Mouse (Mus musculus) stomach, postnatal 0 days (tissue): ENCODE data around the gene Higd1b. TPM values are rescaled to one million over a fixed set of nuclear protein-coding genes. Genes with fewer than 3 reads are reported as not detected.

Experiments
- ATAC-seq: fragments of 200-750 bp; cut with Nextera tagmentation; 2 replicates; pipeline ENCODE4 v1.8.0; 2017; ENCODE audit not compliant: low FRiP score, low TSS enrichment
- DNase-seq: peaks from one replicate; pipeline ENCODE4 v3.0.0-alpha.2; 2016; ENCODE audit warnings: low spot score
- H3K27ac ChIP-seq: fragments of 300-500 bp; sonication (generic); replicated peaks from 2 replicates; pipeline ENCODE4 v1.5.1; 2014; ENCODE audit warnings: mild to moderate bottlenecking, control low read depth
- H3K27me3 ChIP-seq: fragments of 300-500 bp; sonication (generic); 2 replicates; pipeline ENCODE4 v1.6.1; 2014; ENCODE audit warnings: low read length; ENCODE audit not compliant: control insufficient read depth, insufficient read depth
- H3K36me3 ChIP-seq: fragments of 300-500 bp; sonication (generic); 2 replicates; pipeline ENCODE4 v1.6.1; 2014; ENCODE audit warnings: low read length, mixed read lengths; ENCODE audit not compliant: control insufficient read depth, insufficient read depth
- H3K4me1 ChIP-seq: fragments of 300-500 bp; sonication (generic); replicated peaks from 2 replicates; pipeline ENCODE4 v1.6.1; 2014; ENCODE audit warnings: antibody characterized with exemption; ENCODE audit not compliant: control insufficient read depth, insufficient read depth
- H3K4me2 ChIP-seq: fragments of 300-500 bp; sonication (generic); replicated peaks from 2 replicates; pipeline ENCODE4 v1.6.1; 2014; ENCODE audit warnings: low read depth, mild to moderate bottlenecking, control low read depth, moderate library complexity
- H3K4me3 ChIP-seq: fragments of 300-500 bp; sonication (generic); 2 replicates; pipeline ENCODE4 v1.5.1; 2014; ENCODE audit warnings: low read depth, low read length, control low read depth
- H3K9ac ChIP-seq: fragments of 300-500 bp; sonication (generic); 2 replicates; pipeline ENCODE4 v1.6.1; 2014; ENCODE audit warnings: mild to moderate bottlenecking, low read length, control low read depth, mixed read lengths
- H3K9me3 ChIP-seq: fragments of 300-500 bp; sonication (generic); 2 replicates; pipeline ENCODE4 v1.6.1; 2016; ENCODE audit warnings: low read length; ENCODE audit not compliant: control insufficient read depth
- CTCF ChIP-seq: IDR thresholded peaks from 2 replicates; pipeline ENCODE4 v1.5.1; 2016; ENCODE audit warnings: antibody characterized with exemption, low read depth, mild to moderate bottlenecking, moderate library complexity
- EP300 ChIP-seq: optimal IDR thresholded peaks from 2 replicates; pipeline ENCODE3; 2016; ENCODE audit warnings: antibody characterized with exemption
- WGBS: fragments of 180-500 bp; shearing (Covaris S2); extraction: QIAGEN DNeasy Blood & Tissue Kit; methylation state at CpG from one replicate; pipeline ENCODE4 v1.1.7; 2014; 5-methylcytosine and 5-hydroxymethylcytosine counted together
- polyA plus RNA-seq: library from polyadenylated mRNA; unstranded; fragments of >200 nt; fragmentation: Nextera tagmentation; extraction: Ambion mirVana; gene quantifications from 2 replicates; pipeline ENCODE4 v1.2.1, GENCODE M21; 2015

Higd1b gene
- polyA plus RNA-seq, 1 experiment from 2014 or later: 5.9 TPM

DNA sequence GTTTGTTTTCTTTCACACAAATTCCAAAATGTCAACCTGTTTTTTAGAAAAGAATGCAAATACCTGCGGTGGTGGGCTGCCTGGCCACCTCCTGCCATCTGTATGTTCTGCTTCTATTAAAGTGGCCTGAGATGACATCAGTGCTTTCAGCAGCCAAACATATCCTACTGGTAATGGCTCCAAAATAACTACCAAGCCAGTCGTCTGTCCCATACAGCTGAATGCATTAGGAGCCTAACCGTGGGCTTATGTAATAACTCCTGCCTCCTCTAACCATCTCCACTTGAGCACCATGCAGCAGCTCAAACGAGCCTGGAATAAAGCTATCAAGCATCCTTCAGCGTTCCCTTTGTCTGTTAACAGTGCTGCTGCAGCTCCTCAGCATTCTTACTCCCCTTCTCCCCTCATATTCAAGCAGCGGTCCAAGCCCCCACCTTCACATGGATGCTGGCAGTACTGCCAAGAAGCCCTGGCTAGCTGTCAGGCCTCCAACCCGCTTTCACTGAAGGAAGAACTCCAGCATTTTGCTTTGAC is 39.2 kb downstream of the Higd1b start:
- Histone ChIP-seq H3K4me2 (no peak overlapping the region), H3K4me3 (no peak overlapping the region), H3K9me3 (no peaks in the 10 kb centered on the region), H3K36me3 (peaks cover 9% of the 10 kb centered on the region; the same call in 1 of the 2 replicates), H3K27me3 (no peaks in the 10 kb centered on the region), H3K27ac (no peak overlapping the region), H3K9ac (no peak overlapping the region), H3K4me1 (no peaks in the 10 kb centered on the region)
- ATAC-seq: no peak
- TF ChIP-seq CTCF (no peak), EP300 (no peak)
- no peak for DNase-seq
- 85% methylated on average over 7 of the region's 7 CpGs for WGBS

DNA sequence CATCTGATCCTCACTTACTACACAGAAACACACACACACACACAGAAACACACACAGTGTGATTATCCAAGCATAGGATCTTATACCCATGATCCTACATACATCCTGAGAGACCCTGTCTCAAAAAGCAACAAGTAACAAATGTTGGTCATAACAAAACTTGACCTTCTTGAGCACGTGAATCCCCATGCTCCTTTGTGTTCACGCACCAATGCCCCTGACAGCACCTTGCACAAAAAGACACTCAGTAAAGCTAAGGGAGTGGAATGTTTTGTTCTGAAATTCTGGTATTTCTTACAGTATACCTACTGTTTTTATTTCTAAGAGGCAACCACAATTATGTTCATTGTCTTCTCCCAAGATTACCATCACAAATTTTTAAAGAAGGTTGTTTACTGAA is 43.9 kb downstream of the Higd1b start:
- Histone ChIP-seq H3K36me3 (peaks cover 2% of the 10 kb centered on the region; the same call in 1 of the 2 replicates), H3K27me3 (no peaks in the 10 kb centered on the region), H3K4me1 (0 out of 2 replicates have a peak, but pooled peaks cover 3% of the 10 kb centered on the region), H3K9ac (no peak overlapping the region), H3K27ac (no peak overlapping the region), H3K9me3 (no peaks in the 10 kb centered on the region), H3K4me3 (no peak overlapping the region), H3K4me2 (no peak overlapping the region)
- DNase-seq (no peak), ATAC-seq (no peak)
- no peak for TF ChIP-seq CTCF
- no peak for TF ChIP-seq EP300
- WGBS: 76% methylated on average over 2 of the region's 2 CpGs

DNA sequence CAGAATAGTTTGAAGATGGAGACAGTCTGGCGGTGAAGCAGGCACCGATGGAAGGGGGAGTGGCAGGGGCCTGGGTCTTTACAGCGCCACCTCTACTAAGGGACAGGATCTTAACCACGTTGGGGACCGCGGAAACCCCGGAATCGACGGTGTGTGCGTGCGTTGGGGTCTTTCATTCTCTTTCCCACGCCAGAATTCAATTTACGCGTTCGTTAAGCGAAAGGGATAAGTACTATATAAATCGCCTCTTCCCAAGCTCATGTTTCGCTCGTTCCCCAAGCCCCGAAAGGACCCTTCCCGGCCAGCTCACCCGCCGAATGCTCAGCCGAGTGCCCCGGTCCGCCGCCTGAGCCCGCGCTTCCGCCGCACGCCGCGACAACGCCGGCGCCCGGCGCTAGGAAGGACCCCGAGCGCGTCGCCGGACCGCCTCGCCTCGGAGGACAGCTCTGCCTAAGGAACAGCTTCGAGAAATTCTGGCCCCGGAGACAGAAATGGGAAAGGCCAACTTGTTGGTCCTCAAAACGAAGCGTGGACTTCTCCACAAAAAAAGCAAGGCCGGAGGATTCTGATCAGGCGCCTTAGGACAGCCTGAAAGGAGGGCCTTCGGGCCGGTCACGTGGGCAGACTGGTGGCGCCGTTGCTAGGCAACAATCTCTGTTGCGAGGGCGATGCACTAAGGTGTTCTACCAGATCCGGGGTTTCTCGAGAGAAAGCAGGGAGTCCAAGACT is 45.1 kb downstream of the Higd1b start, which contains the start of the genes Eftud2 and Ccdc103:
TSS of gene Eftud2 (minus strand) at position 401 of the 729 bp plus-strand sequence.
TSS of gene Ccdc103 (plus strand) at position 620 of the 729 bp plus-strand sequence.
- H3K4me2 ChIP-seq: peak within 1 kb of the TSS; percentile 75
- ATAC-seq: peak; percentile 92
- no peaks in the 10 kb centered on the region; the same call in 1 of the 2 replicates for H3K36me3 ChIP-seq
- H3K27me3 ChIP-seq: no peaks in the 10 kb centered on the region
- WGBS: under 1% methylated on average over 62 of the region's 62 CpGs
- TF ChIP-seq CTCF (no peak), EP300 (peak; percentile 96)
- DNase-seq: peak; percentile 94
- peak within 1 kb of the TSS; percentile 82 for H3K9ac ChIP-seq
- H3K4me3 ChIP-seq: peak within 1 kb of the TSS; percentile 69
- H3K9me3 ChIP-seq: no peaks in the 10 kb centered on the region
- 0 out of 2 replicates have a peak, but pooled peaks cover 3% of the 10 kb centered on the region for H3K4me1 ChIP-seq
- H3K27ac ChIP-seq: peak within 1 kb of the TSS; percentile 74

DNA sequence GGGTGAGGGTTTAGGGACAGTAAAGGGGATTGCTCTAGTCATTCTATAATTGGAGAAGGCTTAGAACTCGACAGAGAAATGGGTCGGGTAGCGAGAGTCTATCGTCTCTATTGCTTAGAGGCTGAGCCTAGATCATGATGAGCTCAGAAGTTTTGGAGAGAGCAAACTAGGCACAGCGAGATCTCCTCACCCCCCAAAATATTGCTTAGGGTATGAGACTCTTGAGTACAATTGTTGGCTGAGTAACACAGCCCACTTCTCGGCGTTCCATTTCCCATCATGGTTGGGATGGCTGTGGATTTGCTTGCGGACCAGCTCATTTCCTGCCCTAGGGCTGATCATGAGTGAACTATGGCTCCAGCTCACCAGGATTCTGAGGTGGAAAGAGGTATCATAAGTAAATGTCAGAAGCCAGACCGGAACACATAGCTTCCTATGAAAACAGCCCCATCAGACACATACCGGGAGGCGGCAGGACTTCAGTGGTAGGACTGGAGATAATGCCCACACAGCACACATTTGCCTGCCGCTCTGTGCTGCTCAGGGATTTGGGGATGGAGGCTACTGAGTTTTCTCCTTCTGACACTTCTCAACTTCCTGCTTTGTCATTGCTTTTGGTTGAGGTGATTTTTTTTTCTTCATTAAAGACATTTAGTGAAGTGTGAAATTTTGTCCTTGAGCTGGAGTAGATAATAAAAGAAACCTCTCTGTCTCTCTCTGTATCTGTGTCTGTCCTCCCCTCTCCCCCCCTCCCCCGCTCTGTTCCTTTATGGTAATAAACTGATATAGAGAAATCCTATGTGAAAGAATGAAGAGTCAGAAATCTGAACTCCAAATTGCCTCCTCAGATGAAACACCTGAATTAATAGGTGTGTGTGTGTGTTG is 45.9 kb downstream of the Higd1b start:
- Histone ChIP-seq H3K4me3 (peak overlapping the region; percentile 69), H3K27ac (no peak overlapping the region), H3K4me2 (peak overlapping the region; percentile 75), H3K9me3 (no peaks in the 10 kb centered on the region), H3K9ac (peak overlapping the region; percentile 82), H3K4me1 (0 out of 2 replicates have a peak, but pooled peaks cover 3% of the 10 kb centered on the region), H3K36me3 (no peaks in the 10 kb centered on the region; the same call in 1 of the 2 replicates), H3K27me3 (no peaks in the 10 kb centered on the region)
- DNase-seq: no peak
- TF ChIP-seq EP300 (no peak), CTCF (no peak)
- WGBS: 13% methylated on average over 13 of the region's 13 CpGs
- ATAC-seq: no peak; the same call in 1 of the 2 replicates

DNA sequence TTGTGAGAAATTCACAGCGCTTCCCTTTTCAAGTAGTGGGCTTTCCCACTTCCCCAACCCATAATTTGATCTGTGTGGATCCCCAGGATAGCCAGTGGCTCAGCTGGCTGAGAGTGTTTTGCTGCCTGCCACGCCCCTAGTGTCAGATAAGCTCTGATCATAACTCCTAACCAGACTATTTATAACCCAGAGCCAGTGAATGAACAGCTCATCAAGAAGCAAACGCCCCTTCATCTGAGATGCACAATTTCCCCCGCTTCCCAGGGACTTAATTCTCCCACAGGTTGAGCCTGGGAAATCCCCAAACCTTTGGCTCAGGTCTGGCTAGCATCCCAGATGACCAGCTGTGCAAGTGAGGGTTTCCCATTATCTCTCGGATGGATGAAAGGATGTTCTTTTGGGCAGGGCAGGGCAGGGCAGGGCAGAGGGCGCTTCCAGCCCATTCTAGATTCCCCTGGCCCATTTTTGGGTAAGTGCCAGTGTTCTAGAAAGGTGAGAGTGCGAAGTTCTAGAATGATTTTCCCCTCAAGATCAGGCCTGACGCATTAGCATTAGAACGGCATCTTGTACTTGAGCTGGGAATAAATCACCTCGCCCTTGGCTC is 49.1 kb downstream of the Higd1b start, which contains the start of gene Fam187a:
TSS of gene Fam187a (plus strand) at position 554 of the 604 bp plus-strand sequence.
- DNase-seq: no peak
- TF ChIP-seq CTCF (no peak), EP300 (no peak)
- Histone ChIP-seq H3K4me2 (no peak within 1 kb of the TSS), H3K9me3 (no peaks in the 10 kb centered on the region), H3K4me1 (0 out of 2 replicates have a peak, but pooled peaks cover 3% of the 10 kb centered on the region), H3K27me3 (no peaks in the 10 kb centered on the region), H3K4me3 (no peak within 1 kb of the TSS), H3K9ac (no peak within 1 kb of the TSS), H3K36me3 (no peaks in the 10 kb centered on the region), H3K27ac (no peak within 1 kb of the TSS)
- no peak for ATAC-seq
- WGBS: 53% methylated on average over 10 of the region's 10 CpGs
